In the genomic region with DNA sequence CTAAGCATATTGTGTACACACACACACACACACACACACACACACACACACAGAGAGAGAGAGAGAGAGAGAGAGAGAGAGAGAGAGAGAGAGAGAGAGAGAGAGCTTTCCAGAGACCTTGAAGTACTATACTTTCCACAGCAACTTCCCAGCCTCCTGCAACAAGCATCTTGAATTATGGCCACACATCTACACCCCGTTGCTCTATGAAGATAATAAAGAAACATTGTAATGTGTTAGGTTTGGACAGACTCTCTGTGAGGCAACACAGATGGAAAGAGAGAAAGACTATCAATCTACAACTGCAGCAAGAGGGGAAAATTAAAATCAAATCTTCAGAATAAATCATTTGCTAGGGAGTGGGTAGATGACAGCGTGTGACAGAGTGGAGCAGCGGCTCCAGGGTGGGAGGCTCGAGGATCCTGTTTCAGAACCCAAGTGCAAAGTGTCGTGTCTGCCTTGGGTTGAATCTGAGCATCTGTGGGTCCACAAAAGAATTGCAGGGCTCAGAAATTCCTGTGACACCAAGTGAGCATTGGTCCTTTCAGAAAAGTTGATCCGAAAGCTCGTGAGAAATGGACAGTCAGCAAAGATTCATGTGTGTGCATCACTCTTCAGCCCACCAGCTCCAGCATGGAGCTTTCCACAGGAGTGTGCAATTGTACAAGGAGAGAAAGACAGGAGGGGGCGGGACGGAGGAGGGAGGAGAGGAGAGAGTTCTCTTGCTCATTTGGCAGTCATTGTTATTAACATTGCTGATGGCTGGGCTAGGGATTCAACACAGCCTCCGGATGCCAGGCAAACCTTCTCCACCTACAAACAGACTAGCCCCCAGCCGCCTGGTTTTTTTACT, we compare ENCODE assay signal across 16 mouse cellular contexts.
DNase-seq lines count a peak whose midpoint lies in the region; ATAC-seq and TF ChIP-seq lines count a peak whose summit lies in the region.
"Had no signal": no experiment of that assay in that cellular context is flagged by ENCODE, and none has a peak within 500 bp of the region (broad histone marks: within the 10 kb centered on the region; RNA-seq: fewer than 3 reads in every experiment).

No protein-coding gene starts in this region.

- no peaks in the 10 kb centered on the region for H3K27me3 ChIP-seq in hindbrain, embryonic 15.5 days
- no peaks in the 10 kb centered on the region for H3K27me3 ChIP-seq in hindbrain, embryonic 13.5 days
- no peaks in the 10 kb centered on the region for H3K27me3 ChIP-seq in lung, embryonic 15.5 days
- H3K27me3 ChIP-seq in lung, postnatal 0 days (replicated peaks; ENCODE audit: insufficient read depth, low read length): no peaks in the 10 kb centered on the region
- H3K27me3 ChIP-seq in embryonic facial prominence, embryonic 14.5 days (replicated peaks; ENCODE audit: control insufficient read depth, insufficient read depth, low read length): no peaks in the 10 kb centered on the region
- H3K27me3 ChIP-seq in stomach, embryonic 15.5 days (replicated peaks): no peaks in the 10 kb centered on the region
- H3K27me3 ChIP-seq: forebrain, embryonic 13.5 days; megakaryocyte, embryonic 14.5 days had no signal

- no peak for DNase-seq in lung, postnatal 0 days (ENCODE audit: low spot score)
- no peak for DNase-seq in embryonic facial prominence, embryonic 14.5 days (ENCODE audit: low spot score)
- no peak for DNase-seq in cerebellum, adult 18-20 months
- DNase-seq: adrenal gland, postnatal 10 days; gastrocnemius, postnatal 14 days; layer of hippocampus, postnatal 36 days; thymus, postnatal 36 days had no signal

- H3K9me3 ChIP-seq in hindbrain, embryonic 15.5 days: no peaks in the 10 kb centered on the region
- no peaks in the 10 kb centered on the region for H3K9me3 ChIP-seq in hindbrain, embryonic 13.5 days
- H3K9me3 ChIP-seq in lung, embryonic 15.5 days: no peaks in the 10 kb centered on the region
- H3K9me3 ChIP-seq in lung, postnatal 0 days (ENCODE audit: low read length): no peaks in the 10 kb centered on the region
- no peaks in the 10 kb centered on the region for H3K9me3 ChIP-seq in embryonic facial prominence, embryonic 14.5 days (ENCODE audit: control insufficient read depth, low read length)
- H3K9me3 ChIP-seq in stomach, embryonic 15.5 days: no peaks in the 10 kb centered on the region
- H3K9me3 ChIP-seq: forebrain, embryonic 13.5 days had no signal

- no peak overlapping the region for H3K4me3 ChIP-seq in hindbrain, embryonic 15.5 days
- no peak overlapping the region for H3K4me3 ChIP-seq in hindbrain, embryonic 13.5 days
- H3K4me3 ChIP-seq in lung, embryonic 15.5 days: no peak overlapping the region
- H3K4me3 ChIP-seq in lung, postnatal 0 days (ENCODE audit: low read depth, low read length): no peak overlapping the region
- no peak overlapping the region for H3K4me3 ChIP-seq in embryonic facial prominence, embryonic 14.5 days (ENCODE audit: low read depth, low read length)
- no peak overlapping the region for H3K4me3 ChIP-seq in stomach, embryonic 15.5 days (replicated peaks)
- H3K4me3 ChIP-seq: forebrain, embryonic 13.5 days; megakaryocyte, embryonic 14.5 days had no signal

- H3K27ac ChIP-seq in hindbrain, embryonic 15.5 days (replicated peaks): no peak overlapping the region
- no peak overlapping the region for H3K27ac ChIP-seq in hindbrain, embryonic 13.5 days
- H3K27ac ChIP-seq in lung, embryonic 15.5 days: no peak overlapping the region
- no peak overlapping the region for H3K27ac ChIP-seq in lung, postnatal 0 days (ENCODE audit: low read length)
- 0 out of 2 replicates have a peak overlapping the region, but pooled peaks have one; percentile 10 for H3K27ac ChIP-seq in embryonic facial prominence, embryonic 14.5 days (replicated peaks; ENCODE audit: low read depth, low read length)
- no peak overlapping the region for H3K27ac ChIP-seq in stomach, embryonic 15.5 days
- H3K27ac ChIP-seq: forebrain, embryonic 13.5 days; hindbrain, postnatal 0 days; liver, embryonic 14.5 days had no signal

- 62% methylated on average over 11 of the region's 11 CpGs for WGBS in hindbrain, embryonic 15.5 days
- 62% methylated on average over 11 of the region's 11 CpGs for WGBS in hindbrain, embryonic 13.5 days
- 36% methylated on average over 11 of the region's 11 CpGs for WGBS in lung, embryonic 15.5 days
- 44% methylated on average over 11 of the region's 11 CpGs for WGBS in lung, postnatal 0 days
- 52% methylated on average over 11 of the region's 11 CpGs for WGBS in embryonic facial prominence, embryonic 14.5 days
- WGBS in stomach, embryonic 15.5 days: 34% methylated on average over 11 of the region's 11 CpGs

- TF ChIP-seq CTCF in lung, postnatal 0 days (IDR thresholded peaks at IDR 0.05): no peak

- no peak for TF ChIP-seq EP300 in lung, postnatal 0 days (IDR thresholded peaks at IDR 0.05)

- H3K4me1 ChIP-seq in hindbrain, embryonic 15.5 days (replicated peaks): no peaks in the 10 kb centered on the region
- H3K4me1 ChIP-seq in hindbrain, embryonic 13.5 days (replicated peaks): no peaks in the 10 kb centered on the region
- H3K4me1 ChIP-seq in lung, embryonic 15.5 days: peaks cover 3% of the 10 kb centered on the region; the same call in 1 of the 2 replicates
- H3K4me1 ChIP-seq in lung, postnatal 0 days (ENCODE audit: insufficient read depth, low read depth, low read length): no peaks in the 10 kb centered on the region
- H3K4me1 ChIP-seq in embryonic facial prominence, embryonic 14.5 days (ENCODE audit: control insufficient read depth, insufficient read depth, low read length): no peaks in the 10 kb centered on the region
- 0 out of 2 replicates have a peak, but pooled peaks cover 4% of the 10 kb centered on the region for H3K4me1 ChIP-seq in stomach, embryonic 15.5 days
- H3K4me1 ChIP-seq: forebrain, embryonic 13.5 days; megakaryocyte, embryonic 14.5 days had no signal

- no peak overlapping the region for H3K9ac ChIP-seq in hindbrain, embryonic 15.5 days
- no peak overlapping the region for H3K9ac ChIP-seq in hindbrain, embryonic 13.5 days
- no peak overlapping the region for H3K9ac ChIP-seq in lung, embryonic 15.5 days
- no peak overlapping the region for H3K9ac ChIP-seq in lung, postnatal 0 days (replicated peaks; ENCODE audit: low read depth)
- H3K9ac ChIP-seq in embryonic facial prominence, embryonic 14.5 days (ENCODE audit: low read depth, low read length): no peak overlapping the region
- H3K9ac ChIP-seq in stomach, embryonic 15.5 days: no peak overlapping the region
- H3K9ac ChIP-seq: forebrain, embryonic 13.5 days; liver, embryonic 14.5 days had no signal

- H3K4me2 ChIP-seq in hindbrain, embryonic 15.5 days: no peak overlapping the region
- no peak overlapping the region for H3K4me2 ChIP-seq in hindbrain, embryonic 13.5 days
- H3K4me2 ChIP-seq in lung, embryonic 15.5 days: no peak overlapping the region
- no peak overlapping the region for H3K4me2 ChIP-seq in lung, postnatal 0 days (replicated peaks; ENCODE audit: low read depth, low read length)
- H3K4me2 ChIP-seq in embryonic facial prominence, embryonic 14.5 days (ENCODE audit: low read depth, low read length): no peak overlapping the region
- H3K4me2 ChIP-seq in stomach, embryonic 15.5 days: no peak overlapping the region
- H3K4me2 ChIP-seq: forebrain, embryonic 13.5 days had no signal

- H3K36me3 ChIP-seq in hindbrain, embryonic 15.5 days: no peaks in the 10 kb centered on the region
- no peaks in the 10 kb centered on the region for H3K36me3 ChIP-seq in hindbrain, embryonic 13.5 days
- no peaks in the 10 kb centered on the region for H3K36me3 ChIP-seq in lung, embryonic 15.5 days
- H3K36me3 ChIP-seq in lung, postnatal 0 days (ENCODE audit: insufficient read depth, low read length): no peaks in the 10 kb centered on the region
- no peaks in the 10 kb centered on the region for H3K36me3 ChIP-seq in embryonic facial prominence, embryonic 14.5 days (ENCODE audit: control insufficient read depth, insufficient read depth, low read length)
- H3K36me3 ChIP-seq in stomach, embryonic 15.5 days: no peaks in the 10 kb centered on the region

- ATAC-seq in hindbrain, embryonic 15.5 days (ENCODE audit: low FRiP score, low read depth): peak; percentile 34; the same call in 1 of the 2 replicates
- ATAC-seq in hindbrain, embryonic 13.5 days (ENCODE audit: low FRiP score): no peak
- ATAC-seq in lung, embryonic 15.5 days (ENCODE audit: borderline replicate concordance, extremely low read depth, low FRiP score, low TSS enrichment): peak; percentile 59; the same call in 1 of the 2 replicates
- no peak for ATAC-seq in lung, postnatal 0 days
- no peak for ATAC-seq in embryonic facial prominence, embryonic 14.5 days (ENCODE audit: low read depth)
- peak; percentile 31; the same call in 1 of the 2 replicates for ATAC-seq in stomach, embryonic 15.5 days (ENCODE audit: insufficient read depth, low FRiP score, low read depth)
- ATAC-seq in erythroblast, adult 5-6 weeks (replicated peaks; ENCODE audit: low FRiP score, poor library complexity, severe bottlenecking): no peak
- ATAC-seq: forebrain, embryonic 13.5 days; hindbrain, postnatal 0 days had no signal

Comparison
In these comparisons a context has a peak if more than half of its experiments do, and no peak if none do; other contexts are left out.
1. ATAC-seq: peak in hindbrain, embryonic 15.5 days (single experiment), lung, embryonic 15.5 days (single experiment) and stomach, embryonic 15.5 days (single experiment); none in hindbrain, embryonic 13.5 days (single experiment), lung, postnatal 0 days (single experiment), embryonic facial prominence, embryonic 14.5 days (single experiment) and erythroblast, adult 5-6 weeks (single experiment).